ENCODE assay signal across 8 mouse cellular contexts in genomic region chr13:48513003-48513929, GRCm38 (mm10). TPM values are rescaled to one million over a fixed set of nuclear protein-coding genes. Genes with fewer than 3 reads are reported as not detected.
DNase-seq lines count a peak whose midpoint lies in the region; ATAC-seq and TF ChIP-seq lines count a peak whose summit lies in the region.

Zfp169 (minus strand) TSS chr13:48513451.
A830005F24Rik (plus strand) TSS chr13:48513570.

- H3K79me2 ChIP-seq in MEL (ENCODE audit: control insufficient read depth, insufficient read depth, low read length, poor library complexity), result peaks cover 13% of the 10 kb centered on the region

- H3K9me3 ChIP-seq in MEL (replicated peaks; ENCODE audit: insufficient read depth, low read length), result no peaks in the 10 kb centered on the region
- no peaks in the 10 kb centered on the region for H3K9me3 ChIP-seq in forebrain, postnatal 0 days (ENCODE audit: low read length)
- no peaks in the 10 kb centered on the region for H3K9me3 ChIP-seq in lung, embryonic 16.5 days (ENCODE audit: control insufficient read depth, low read length)

- peak; percentile 100 for ATAC-seq in forebrain, postnatal 0 days
- ATAC-seq in hematopoietic stem cell, adult 5-6 weeks (replicated peaks in 1 of 2; ENCODE audit: insufficient read depth in 1 of 2, low FRiP score in 2 of 2, low TSS enrichment in 1 of 2, low read depth in 1 of 2, poor library complexity in 2 of 2, severe bottlenecking in 2 of 2), result peak; percentile 100
- peak; percentile 100 for ATAC-seq in lung, embryonic 16.5 days (ENCODE audit: low read depth)

- TF ChIP-seq EP300 in MEL (IDR thresholded peaks at IDR 0.05; ENCODE audit: low read depth in 1 of 2, low read length in 2 of 2), result no peak

- peaks cover 2 to 10% of the 10 kb centered on the region in 2 experiments; a peak in 3 of 4 replicates for H3K4me1 ChIP-seq in MEL (ENCODE audit: control insufficient read depth in 1 of 2, insufficient read depth in 2 of 2, low read length in 2 of 2)
- peaks cover 8% of the 10 kb centered on the region for H3K4me1 ChIP-seq in forebrain, postnatal 0 days (ENCODE audit: insufficient read depth)
- peaks cover 6% of the 10 kb centered on the region; the same call in 1 of the 2 replicates for H3K4me1 ChIP-seq in lung, embryonic 16.5 days (replicated peaks; ENCODE audit: control insufficient read depth, insufficient read depth, low read length)

- peak in 1 of 2 experiments; percentile 83; a peak in 3 of 4 replicates for TF ChIP-seq POLR2A in MEL (IDR thresholded peaks at IDR 0.05; ENCODE audit: control insufficient read depth in 1 of 2, insufficient read depth in 1 of 2, low read depth in 1 of 2, low read length in 2 of 2, poor library complexity in 1 of 2)

- H3K9ac ChIP-seq in MEL (ENCODE audit: control insufficient read depth, low read depth, low read length, poor library complexity, severe bottlenecking), result peak within 1 kb of the TSS; percentile 86
- peak within 1 kb of the TSS; percentile 74 for H3K9ac ChIP-seq in forebrain, postnatal 0 days
- H3K9ac ChIP-seq in lung, embryonic 16.5 days (ENCODE audit: low read length), result peak within 1 kb of the TSS; percentile 86

- H3K36me3 ChIP-seq in MEL (ENCODE audit: control insufficient read depth in 1 of 2, insufficient read depth in 2 of 2, low read length in 2 of 2), result peaks cover 0 to 3% of the 10 kb centered on the region in 2 experiments; a peak in 1 of 4 replicates
- no peaks in the 10 kb centered on the region for H3K36me3 ChIP-seq in forebrain, postnatal 0 days (ENCODE audit: insufficient read depth)
- no peaks in the 10 kb centered on the region for H3K36me3 ChIP-seq in lung, embryonic 16.5 days (ENCODE audit: control insufficient read depth, insufficient read depth, low read length)

- H3K27me3 ChIP-seq in MEL (ENCODE audit: control insufficient read depth in 1 of 2, insufficient read depth in 2 of 2, low read length in 2 of 2), result no peaks in the 10 kb centered on the region
- H3K27me3 ChIP-seq in forebrain, postnatal 0 days (ENCODE audit: insufficient read depth, low read length), result no peaks in the 10 kb centered on the region
- H3K27me3 ChIP-seq in lung, embryonic 16.5 days (ENCODE audit: control insufficient read depth, insufficient read depth, low read depth, low read length), result no peaks in the 10 kb centered on the region

- H3K4me2 ChIP-seq in forebrain, postnatal 0 days (ENCODE audit: low read depth), result peak within 1 kb of the TSS; percentile 92
- H3K4me2 ChIP-seq in lung, embryonic 16.5 days (ENCODE audit: low read depth, low read length), result peak within 1 kb of the TSS; percentile 87

- no peak for TF ChIP-seq CTCF in MEL (IDR thresholded peaks at IDR 0.05 in 2 of 3, conservative IDR thresholded peaks at IDR 0.05 in 1 of 3; ENCODE audit: control insufficient read depth in 1 of 3, insufficient read depth in 1 of 3, low read depth in 2 of 3, low read length in 3 of 3, poor library complexity in 1 of 3, severe bottlenecking in 1 of 3)
- TF ChIP-seq CTCF in forebrain, postnatal 0 days (IDR thresholded peaks at IDR 0.05; ENCODE audit: low read depth), result no peak

- H3K4me3 ChIP-seq in MEL (ENCODE audit: control insufficient read depth in 1 of 2, insufficient read depth in 1 of 2, low read depth in 2 of 2, low read length in 2 of 2), result peak within 1 kb of the TSS; percentile 73 to 98
- H3K4me3 ChIP-seq in forebrain, postnatal 0 days (ENCODE audit: low read depth, low read length), result peak within 1 kb of the TSS; percentile 73
- H3K4me3 ChIP-seq in lung, embryonic 16.5 days (ENCODE audit: low read length), result peak within 1 kb of the TSS; percentile 85

- TF ChIP-seq RAD21 in MEL (IDR thresholded peaks at IDR 0.05; ENCODE audit: low read depth, low read length), result no peak

- H3K27ac ChIP-seq in MEL (ENCODE audit: control insufficient read depth, low read depth, low read length), result 0 out of 2 replicates have a peak within 1 kb of the TSS, but pooled peaks have one; percentile 29
- H3K27ac ChIP-seq in forebrain, postnatal 0 days (ENCODE audit: low read depth, low read length), result 0 out of 2 replicates have a peak within 1 kb of the TSS, but pooled peaks have one; percentile 62
- 0 out of 2 replicates have a peak within 1 kb of the TSS, but pooled peaks have one; percentile 12 for H3K27ac ChIP-seq in lung, embryonic 16.5 days (ENCODE audit: low read length)

- 1% methylated on average over 34 of the region's 34 CpGs for whole genome bisulfite sequencing in forebrain, postnatal 0 days
- WGBS in lung, embryonic 16.5 days, result under 1% methylated on average over 34 of the region's 34 CpGs

- DNase-seq in MEL (ENCODE audit: low read depth, low spot score), result peak; percentile 96
- DNase-seq in cerebellum, adult 18-20 months, result peak; percentile 89 to 94
- peak; percentile 92 for DNase-seq in forebrain, postnatal 0 days
- DNase-seq in layer of hippocampus, adult 9-10 months (ENCODE audit: low spot score), result peak; percentile 78
- peak; percentile 37 for DNase-seq in ovary, postnatal 10 days (ENCODE audit: low spot score)
- DNase-seq in thymus, postnatal 10 days (ENCODE audit: low spot score in 2 of 2), result peak; percentile 84 to 88

TF ChIP-seq in MEL, 35 proteins besides CTCF, POLR2A, EP300 and RAD21:
- TF ChIP-seq ZMIZ1 (IDR thresholded peaks at IDR 0.05; ENCODE audit: low read depth, low read length) (peak; percentile 61; the same call in 1 of the 2 replicates), MAZ (IDR thresholded peaks at IDR 0.05; ENCODE audit: low read depth, low read length) (peak; percentile 65), MAX (IDR thresholded peaks at IDR 0.05; ENCODE audit: low read length) (0 out of 2 replicates have a peak, but pooled peaks have one; percentile 47), MYB (IDR thresholded peaks at IDR 0.05; ENCODE audit: low read depth, low read length) (no peak), POLR2AphosphoS2 (IDR thresholded peaks at IDR 0.05; ENCODE audit: low read length) (peak; percentile 71; the same call in 1 of the 2 replicates), SMC3 (IDR thresholded peaks at IDR 0.05; ENCODE audit: low read depth, low read length) (no peak), BHLHE40 (IDR thresholded peaks at IDR 0.05; ENCODE audit: borderline replicate concordance, low read depth, low read length) (no peak), ZKSCAN1 (IDR thresholded peaks at IDR 0.05; ENCODE audit: low read depth, low read length) (no peak), TBP (IDR thresholded peaks at IDR 0.05; ENCODE audit: low read depth, low read length) (peak; percentile 65; the same call in 1 of the 2 replicates), CHD2 (IDR thresholded peaks at IDR 0.05; ENCODE audit: low read length) (no peak), HCFC1 (IDR thresholded peaks at IDR 0.05; ENCODE audit: low read depth, low read length) (peak; percentile 99), SIN3A (IDR thresholded peaks at IDR 0.05; ENCODE audit: low read length) (peak; percentile 91), KAT2A (conservative IDR thresholded peaks at IDR 0.05; ENCODE audit: low read depth, low read length) (peak; percentile 78; the same call in 1 of the 2 replicates), NRF1 (IDR thresholded peaks at IDR 0.05; ENCODE audit: insufficient read depth, low read depth, low read length, poor library complexity, severe bottlenecking) (peak; percentile 78), NELFE (IDR thresholded peaks at IDR 0.05; ENCODE audit: low read depth, low read length) (peak; percentile 90), TCF12 (IDR thresholded peaks at IDR 0.05; ENCODE audit: low read depth, low read length) (0 out of 2 replicates have a peak, but pooled peaks have one; percentile 21), UBTF (IDR thresholded peaks at IDR 0.05; ENCODE audit: borderline replicate concordance, insufficient read depth, low read depth, low read length) (no peak), ELF1 (IDR thresholded peaks at IDR 0.05; ENCODE audit: low read depth, low read length) (peak; percentile 97), USF1 (IDR thresholded peaks at IDR 0.05; ENCODE audit: low read depth, low read length) (peak; percentile 39), MXI1 (IDR thresholded peaks at IDR 0.05; ENCODE audit: low read depth, low read length) (peak; percentile 86), JUND (IDR thresholded peaks at IDR 0.05; ENCODE audit: low read depth, low read length) (no peak), RCOR1 (IDR thresholded peaks at IDR 0.05; ENCODE audit: low read depth, low read length) (0 out of 2 replicates have a peak, but pooled peaks have one; percentile 5), MEF2A (IDR thresholded peaks at IDR 0.05; ENCODE audit: extremely low read depth, insufficient replicate concordance, low read depth, low read length, poor library complexity, severe bottlenecking) (no peak), ZNF384 (IDR thresholded peaks at IDR 0.05; ENCODE audit: low read depth, low read length) (peak; percentile 54; the same call in 1 of the 2 replicates), MAFK (IDR thresholded peaks at IDR 0.05; ENCODE audit: borderline replicate concordance, low read depth, low read length) (no peak), MYC (IDR thresholded peaks at IDR 0.05; ENCODE audit: low read depth, low read length) (peak; percentile 58; the same call in 1 of the 2 replicates)

RNA-seq across cellular contexts. Expression of gene Zfp169, which starts in this region (rescaled TPM):
- 5.9 and 6.5 TPM in 2 replicates for total RNA-seq in MEL (2012; rRNA removed)
- 1 to 10 TPM in 1 of 2 experiments, not detected in 1; 3.6 TPM for polyA plus RNA-seq in MEL (2012; ENCODE audit: insufficient read depth in 1 of 2, insufficient read length in 2 of 2, low read depth in 1 of 2, low replicate concordance in 2 of 2, missing spikeins in 1 of 2)
- 17.0 and 36.6 TPM in 2 replicates for total RNA-seq in forebrain, postnatal 0 days (2014; rRNA removed)
- polyA plus RNA-seq in forebrain, postnatal 0 days (2015; fragmentation: Nextera tagmentation; extraction: Ambion mirVana), result 2.7 and 4.0 TPM in 2 replicates
- total RNA-seq in hematopoietic stem cell, adult 5-6 weeks (2017), result 12.4 and 21.1 TPM in 2 replicates
- polyA plus RNA-seq in lung, embryonic 16.5 days (2015; fragmentation: Nextera tagmentation; extraction: Ambion mirVana), result 4.1 TPM in 2 replicates

RNA-seq across cellular contexts. Expression of gene A830005F24Rik, which starts in this region (rescaled TPM):
- 0.42 and 0.73 TPM in 2 replicates for total RNA-seq in MEL (2012; rRNA removed)
- under 1 TPM in 1 of 2 experiments, not detected in 1; 0.70 TPM for polyA plus RNA-seq in MEL (2012; ENCODE audit: insufficient read depth in 1 of 2, insufficient read length in 2 of 2, low read depth in 1 of 2, low replicate concordance in 2 of 2, missing spikeins in 1 of 2)
- 0.67 and 0.85 TPM in 2 replicates for total RNA-seq in forebrain, postnatal 0 days (2014; rRNA removed)
- 0.93 and 2.6 TPM in 2 replicates for polyA plus RNA-seq in forebrain, postnatal 0 days (2015; fragmentation: Nextera tagmentation; extraction: Ambion mirVana)
- 1.1 and 1.7 TPM in 2 replicates for total RNA-seq in hematopoietic stem cell, adult 5-6 weeks (2017)
- polyA plus RNA-seq in lung, embryonic 16.5 days (2015; fragmentation: Nextera tagmentation; extraction: Ambion mirVana), result 0.84 and 0.87 TPM in 2 replicates

Comparison
In these comparisons a context has a peak if more than half of its experiments do, and no peak if none do; other contexts are left out.
1. Peak in every context shown above with its lines: DNase-seq, ATAC-seq, H3K4me3 ChIP-seq and H3K27ac ChIP-seq.
2. DNase-seq: peak in every context shown above with its lines; median percentile 96 in MEL; 92 in forebrain, postnatal 0 days; 92 in cerebellum, adult 18-20 months; 86 in thymus, postnatal 10 days; 78 in layer of hippocampus, adult 9-10 months; 37 in ovary, postnatal 10 days.
3. H3K27ac ChIP-seq: peak in every context shown above with its lines; median percentile 62 in forebrain, postnatal 0 days; 29 in MEL; 12 in lung, embryonic 16.5 days.